Mouse (Mus musculus) neural tube, embryonic 12.5 days (tissue): Measurements from ENCODE around the gene Aim2. TPM values are rescaled to one million over a fixed set of nuclear protein-coding genes. Genes with fewer than 3 reads are reported as not detected.

ENCODE experiments used
- ATAC-seq: fragments of 200-750 bp; cut with Nextera tagmentation; 2 replicates; pipeline ENCODE4 v1.8.0; 2017; ENCODE audit warnings: low read depth, mild to moderate bottlenecking, moderate TSS enrichment, moderate library complexity; ENCODE audit not compliant: low FRiP score
- H3K27ac ChIP-seq: fragments of 300-500 bp; sonication (generic); 2 replicates; pipeline ENCODE4 v1.5.1; 2016
- H3K27me3 ChIP-seq: fragments of 300-500 bp; sonication (generic); replicated peaks from 2 replicates; pipeline ENCODE4 v1.6.1; 2016; ENCODE audit warnings: mild to moderate bottlenecking
- H3K36me3 ChIP-seq: fragments of 300-500 bp; sonication (generic); 2 replicates; pipeline ENCODE4 v1.6.1; 2016; ENCODE audit warnings: mild to moderate bottlenecking
- H3K4me1 ChIP-seq: fragments of 300-500 bp; sonication (generic); 2 replicates; pipeline ENCODE4 v1.6.1; 2016
- H3K4me2 ChIP-seq: fragments of 300-500 bp; sonication (generic); replicated peaks from 2 replicates; pipeline ENCODE4 v1.6.1; 2016; ENCODE audit warnings: mild to moderate bottlenecking
- H3K4me3 ChIP-seq: fragments of 300-500 bp; sonication (generic); 2 replicates; pipeline ENCODE4 v1.5.1; 2016
- H3K9ac ChIP-seq: fragments of 300-500 bp; sonication (generic); 2 replicates; pipeline ENCODE4 v1.6.1; 2016; ENCODE audit warnings: mild to moderate bottlenecking
- H3K9me3 ChIP-seq: fragments of 300-500 bp; sonication (generic); 2 replicates; pipeline ENCODE4 v1.6.1; 2016; ENCODE audit warnings: mild to moderate bottlenecking
- WGBS: fragments of 180-500 bp; shearing (Covaris S2); methylation state at CpG from one replicate; pipeline ENCODE4 v1.1.7; 2016; 5-methylcytosine and 5-hydroxymethylcytosine counted together
- polyA plus RNA-seq: library from polyadenylated mRNA; unstranded; fragments of >200 nt; fragmentation: Nextera tagmentation; extraction: Ambion mirVana; gene quantifications from 2 replicates; pipeline ENCODE4 v1.2.1, GENCODE M21; 2016

The Aim2 gene
- polyA plus RNA-seq, 1 experiment from 2014 or later: 3.8 TPM

DNA sequence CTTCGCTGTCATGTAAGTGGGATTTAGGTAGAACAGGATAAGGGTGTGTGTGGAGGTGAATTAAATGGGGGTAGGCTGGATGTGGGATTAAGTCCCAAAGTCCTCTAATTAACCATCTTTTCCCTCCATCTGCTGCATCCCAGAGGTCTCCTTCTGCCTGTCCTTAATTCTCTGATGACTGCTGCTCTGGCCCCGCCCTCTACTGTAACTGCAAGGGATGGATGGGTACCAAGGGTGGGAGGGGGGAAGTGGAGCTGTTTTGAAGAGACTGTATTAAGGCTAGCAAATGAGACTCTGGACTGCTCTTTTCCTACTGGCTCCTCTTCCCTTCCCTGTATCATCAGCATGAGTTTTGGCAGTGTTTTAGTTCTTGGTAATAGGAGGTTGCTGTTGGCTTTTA is 18.9 kb downstream of the Aim2 start:
- WGBS: 72% methylated on average over 2 of the region's 2 CpGs
- no peaks in the 10 kb centered on the region for H3K9me3 ChIP-seq
- H3K36me3 ChIP-seq: no peaks in the 10 kb centered on the region
- H3K4me1 ChIP-seq: peaks cover 26% of the 10 kb centered on the region
- H3K27ac ChIP-seq: no peak overlapping the region
- no peak for ATAC-seq
- no peak overlapping the region for H3K4me2 ChIP-seq
- no peak overlapping the region for H3K4me3 ChIP-seq
- no peak overlapping the region for H3K9ac ChIP-seq
- no peaks in the 10 kb centered on the region for H3K27me3 ChIP-seq

DNA sequence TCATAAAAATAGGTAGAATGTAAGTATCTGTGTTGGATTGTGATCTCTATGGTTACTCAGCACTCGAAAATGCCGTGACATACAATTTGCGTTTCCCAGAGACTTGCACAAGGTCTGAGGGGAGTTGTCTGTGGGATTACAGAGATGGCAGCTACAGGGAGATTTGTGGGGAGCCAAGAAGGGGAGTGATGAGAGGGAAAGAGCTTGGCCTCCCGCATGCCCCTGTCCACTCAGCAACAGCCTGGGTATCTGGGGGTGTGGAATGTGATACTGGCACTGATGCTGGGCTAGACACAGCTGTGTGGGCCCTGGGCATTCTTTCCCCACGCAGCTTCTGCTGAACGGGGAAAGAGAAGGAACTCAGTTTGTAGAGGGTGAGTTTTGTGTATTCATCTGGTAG is 19.8 kb downstream of the Aim2 start:
- Histone ChIP-seq H3K27me3 (no peaks in the 10 kb centered on the region), H3K9ac (no peak overlapping the region), H3K4me2 (no peak overlapping the region), H3K27ac (no peak overlapping the region), H3K4me3 (no peak overlapping the region), H3K9me3 (no peaks in the 10 kb centered on the region), H3K4me1 (peaks cover 23% of the 10 kb centered on the region), H3K36me3 (no peaks in the 10 kb centered on the region)
- 70% methylated on average over 6 of the region's 6 CpGs for WGBS
- ATAC-seq: no peak

DNA sequence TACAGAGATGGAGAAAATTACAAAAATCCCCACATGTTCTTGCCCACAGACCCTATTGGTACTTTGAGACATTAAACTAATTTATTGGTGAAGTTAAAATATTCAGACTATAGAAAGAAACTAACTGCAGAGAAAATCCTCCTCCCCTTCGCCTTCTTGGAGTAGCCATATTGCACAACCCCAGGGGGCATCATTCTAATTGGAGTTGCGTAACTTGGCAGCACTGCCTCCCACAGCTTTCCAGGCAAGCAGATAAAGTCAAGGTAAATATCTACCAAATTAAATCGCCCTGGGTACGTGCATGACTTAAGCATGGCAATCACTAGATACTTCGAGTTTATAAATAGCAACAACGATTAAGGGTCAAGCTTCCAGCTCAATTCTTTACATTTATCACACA is 20.9 kb downstream of the Aim2 start:
- H3K36me3 ChIP-seq: no peaks in the 10 kb centered on the region
- WGBS: 84% methylated on average over 6 of the region's 6 CpGs
- H3K9me3 ChIP-seq: no peaks in the 10 kb centered on the region

DNA sequence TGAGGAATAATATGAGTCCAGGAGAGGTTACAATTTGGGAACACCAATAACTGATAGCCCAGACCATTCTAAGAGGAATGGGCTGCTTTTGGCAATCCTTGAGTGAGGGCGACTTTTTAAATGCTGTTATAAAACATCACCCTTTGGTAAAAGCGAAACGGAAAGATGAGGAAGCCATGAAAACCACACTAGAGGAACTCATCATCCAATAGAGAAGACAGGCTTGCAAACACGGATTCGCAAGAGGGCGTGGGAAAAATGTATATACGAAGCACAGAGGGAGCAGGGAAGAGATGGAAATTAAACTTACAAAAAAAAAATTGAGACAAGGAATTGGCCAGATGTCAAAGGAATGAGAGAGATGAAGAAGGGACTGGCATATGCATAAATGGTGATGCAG is 23.3 kb downstream of the Aim2 start:
- Histone ChIP-seq H3K4me2 (no peak overlapping the region), H3K36me3 (no peaks in the 10 kb centered on the region), H3K27me3 (no peaks in the 10 kb centered on the region), H3K4me1 (0 out of 2 replicates have a peak, but pooled peaks cover 5% of the 10 kb centered on the region), H3K4me3 (no peak overlapping the region), H3K9me3 (no peaks in the 10 kb centered on the region), H3K27ac (no peak overlapping the region), H3K9ac (no peak overlapping the region)
- WGBS: 89% methylated on average over 7 of the region's 7 CpGs
- ATAC-seq: no peak

More for the DNA sequence above, 20.9 kb downstream of the Aim2 start:
- Histone ChIP-seq H3K27me3 (no peaks in the 10 kb centered on the region), H3K4me1 (peaks cover 12% of the 10 kb centered on the region), H3K27ac (no peak overlapping the region), H3K4me3 (no peak overlapping the region), H3K4me2 (no peak overlapping the region), H3K9ac (no peak overlapping the region)
- no peak for ATAC-seq

DNA sequence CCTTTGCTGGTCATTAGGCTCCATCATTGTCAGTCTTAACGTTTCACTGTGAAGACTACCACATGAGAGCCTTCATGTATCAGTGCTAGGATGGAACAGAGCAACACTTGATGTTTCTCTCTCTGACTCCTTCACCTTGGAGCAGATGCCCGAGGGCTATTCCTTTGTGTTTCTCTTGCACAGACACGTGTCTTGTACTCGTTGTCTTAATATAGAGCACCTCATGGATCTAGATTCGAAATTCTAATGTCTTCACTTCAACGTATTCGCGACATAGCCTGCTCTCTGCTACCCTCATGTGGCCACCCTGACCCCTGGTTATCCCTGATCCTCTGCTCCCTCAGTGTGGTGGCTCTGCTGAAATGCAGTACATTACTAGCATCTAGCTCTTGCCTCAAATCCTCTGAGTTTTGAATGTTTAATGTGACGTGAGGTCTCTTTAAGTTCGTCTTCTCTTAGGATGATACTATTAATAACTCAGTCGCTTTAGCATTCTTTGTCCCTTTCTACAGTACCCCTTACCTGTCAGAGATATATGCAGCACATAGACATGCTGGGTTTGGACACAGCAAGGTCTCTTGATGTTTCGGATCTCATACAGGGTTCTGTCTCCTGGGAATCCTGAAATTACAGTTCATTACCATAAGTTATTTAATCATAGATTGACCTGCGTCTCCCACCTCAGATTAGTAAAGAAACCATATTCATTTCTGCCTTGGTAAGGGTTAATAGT is 26.9 kb downstream of the Aim2 start:
- Histone ChIP-seq H3K9me3 (no peaks in the 10 kb centered on the region), H3K9ac (no peak overlapping the region), H3K27ac (no peak overlapping the region), H3K36me3 (no peaks in the 10 kb centered on the region), H3K4me3 (no peak overlapping the region), H3K27me3 (no peaks in the 10 kb centered on the region), H3K4me2 (no peak overlapping the region), H3K4me1 (no peaks in the 10 kb centered on the region)
- 36% methylated on average over 13 of the region's 13 CpGs for WGBS
- peak; percentile 73 for ATAC-seq

DNA sequence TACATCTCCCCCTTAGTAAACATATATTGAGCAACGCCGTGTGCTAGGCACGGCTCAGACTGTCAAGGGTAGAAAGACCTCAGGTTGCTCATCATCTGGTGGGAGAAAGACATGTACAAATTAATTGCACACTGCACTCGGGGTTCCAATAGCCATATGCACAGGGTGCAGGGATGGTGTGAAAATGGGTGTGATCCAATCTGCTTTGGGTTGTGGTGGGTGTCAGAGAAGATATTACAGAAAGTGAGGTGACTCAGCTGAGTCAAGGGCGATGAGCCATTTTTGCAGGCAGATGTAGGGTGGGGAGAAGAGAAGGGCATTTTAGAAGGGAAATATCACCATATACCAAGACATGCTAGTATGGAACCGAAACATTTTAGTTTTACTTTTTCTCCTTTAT is 30.8 kb downstream of the Aim2 start:
- Histone ChIP-seq H3K4me1 (no peaks in the 10 kb centered on the region), H3K9me3 (no peaks in the 10 kb centered on the region), H3K4me2 (no peak overlapping the region), H3K9ac (no peak overlapping the region), H3K27me3 (no peaks in the 10 kb centered on the region), H3K4me3 (no peak overlapping the region), H3K27ac (no peak overlapping the region), H3K36me3 (no peaks in the 10 kb centered on the region)
- ATAC-seq: no peak
- WGBS: 92% methylated on average over 6 of the region's 6 CpGs

DNA sequence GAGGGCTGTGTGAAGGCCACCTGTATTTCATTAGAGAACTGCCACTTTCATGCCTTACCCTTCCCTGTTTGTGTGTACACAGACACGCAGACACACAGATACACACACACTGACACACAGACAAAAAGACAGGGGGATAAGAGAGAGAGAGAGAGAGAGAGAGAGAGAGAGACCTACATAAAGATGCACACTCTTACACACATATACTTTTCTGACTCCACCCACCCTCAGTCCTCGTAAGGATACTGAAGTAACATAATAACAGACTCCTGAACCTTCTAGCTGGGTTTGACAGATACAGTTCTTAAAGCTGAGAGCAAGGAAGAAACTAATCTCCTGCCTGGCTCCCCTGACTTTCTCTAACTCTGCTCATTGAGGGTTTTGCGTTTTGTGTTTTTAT is 38.8 kb downstream of the Aim2 start:
- H3K4me1 ChIP-seq: 0 out of 2 replicates have a peak, but pooled peaks cover 7% of the 10 kb centered on the region
- peak overlapping the region; percentile 49 for H3K4me2 ChIP-seq
- no peaks in the 10 kb centered on the region for H3K27me3 ChIP-seq
- no peaks in the 10 kb centered on the region for H3K36me3 ChIP-seq
- 17% methylated on average over 3 of the region's 3 CpGs for WGBS
- peak overlapping the region; percentile 22; the same call in 1 of the 2 replicates for H3K9ac ChIP-seq
- ATAC-seq: peak; percentile 46; the same call in 1 of the 2 replicates
- peak overlapping the region; percentile 27 for H3K4me3 ChIP-seq
- H3K9me3 ChIP-seq: no peaks in the 10 kb centered on the region
- peak overlapping the region; percentile 50; the same call in 1 of the 2 replicates for H3K27ac ChIP-seq

DNA sequence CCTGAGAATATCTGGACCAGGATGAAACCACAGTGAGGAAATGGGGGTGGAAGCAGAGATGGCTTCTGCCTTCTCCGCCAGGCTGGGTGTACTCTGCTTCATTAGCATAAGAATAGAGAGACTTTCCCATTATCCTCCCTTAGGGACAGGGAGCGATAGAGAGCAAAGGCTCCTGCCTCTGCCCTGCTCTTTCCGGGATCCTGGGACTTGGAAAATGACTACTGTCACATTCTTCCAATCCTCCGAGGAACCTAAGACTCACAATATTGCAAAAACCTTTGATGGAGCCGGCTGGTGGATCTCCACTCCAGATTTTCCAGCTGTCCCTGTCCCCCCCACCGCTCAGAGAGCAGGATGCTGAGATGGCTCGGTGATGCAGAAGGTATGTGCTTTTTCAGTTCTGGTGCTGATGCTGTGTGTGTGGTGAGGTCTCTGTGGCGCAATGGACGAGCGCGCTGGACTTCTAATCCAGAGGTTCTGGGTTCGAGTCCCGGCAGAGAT is 39.3 kb downstream of the Aim2 start:
- H3K4me1 ChIP-seq: 0 out of 2 replicates have a peak, but pooled peaks cover 7% of the 10 kb centered on the region
- H3K36me3 ChIP-seq: no peaks in the 10 kb centered on the region
- H3K4me2 ChIP-seq: peak overlapping the region; percentile 49
- peak overlapping the region; percentile 50; the same call in 1 of the 2 replicates for H3K27ac ChIP-seq
- ATAC-seq: peak; percentile 96
- H3K9me3 ChIP-seq: no peaks in the 10 kb centered on the region
- WGBS: 3% methylated on average over 13 of the region's 13 CpGs
- no peaks in the 10 kb centered on the region for H3K27me3 ChIP-seq
- H3K9ac ChIP-seq: peak overlapping the region; percentile 22; the same call in 1 of the 2 replicates
- peak overlapping the region; percentile 27 for H3K4me3 ChIP-seq

DNA sequence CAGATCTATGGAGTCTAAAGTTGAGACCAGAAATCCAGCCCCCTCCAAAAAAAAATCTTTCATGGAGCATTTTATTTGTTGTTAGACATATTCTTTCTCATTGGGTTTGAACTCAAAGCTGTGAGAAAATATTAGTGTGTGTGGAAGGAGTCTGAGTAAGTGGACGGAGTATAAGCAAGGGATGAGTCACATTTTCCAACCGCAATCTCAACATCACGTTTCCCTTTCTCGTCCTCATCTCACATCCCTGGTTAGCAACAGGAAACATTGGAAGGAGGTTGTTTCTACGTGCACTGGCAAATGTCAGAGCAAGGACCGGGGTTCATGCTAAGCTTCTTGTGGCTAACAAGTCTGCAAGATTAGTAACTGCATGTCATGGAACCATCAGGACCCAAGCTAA is 41.1 kb downstream of the Aim2 start:
- no peaks in the 10 kb centered on the region for H3K27me3 ChIP-seq
- no peaks in the 10 kb centered on the region for H3K9me3 ChIP-seq
- H3K4me2 ChIP-seq: no peak overlapping the region
- H3K9ac ChIP-seq: no peak overlapping the region
- no peaks in the 10 kb centered on the region for H3K36me3 ChIP-seq
- WGBS: 94% methylated on average over 6 of the region's 6 CpGs
- H3K4me1 ChIP-seq: 0 out of 2 replicates have a peak, but pooled peaks cover 7% of the 10 kb centered on the region
- no peak for ATAC-seq
- H3K27ac ChIP-seq: no peak overlapping the region
- H3K4me3 ChIP-seq: no peak overlapping the region

DNA sequence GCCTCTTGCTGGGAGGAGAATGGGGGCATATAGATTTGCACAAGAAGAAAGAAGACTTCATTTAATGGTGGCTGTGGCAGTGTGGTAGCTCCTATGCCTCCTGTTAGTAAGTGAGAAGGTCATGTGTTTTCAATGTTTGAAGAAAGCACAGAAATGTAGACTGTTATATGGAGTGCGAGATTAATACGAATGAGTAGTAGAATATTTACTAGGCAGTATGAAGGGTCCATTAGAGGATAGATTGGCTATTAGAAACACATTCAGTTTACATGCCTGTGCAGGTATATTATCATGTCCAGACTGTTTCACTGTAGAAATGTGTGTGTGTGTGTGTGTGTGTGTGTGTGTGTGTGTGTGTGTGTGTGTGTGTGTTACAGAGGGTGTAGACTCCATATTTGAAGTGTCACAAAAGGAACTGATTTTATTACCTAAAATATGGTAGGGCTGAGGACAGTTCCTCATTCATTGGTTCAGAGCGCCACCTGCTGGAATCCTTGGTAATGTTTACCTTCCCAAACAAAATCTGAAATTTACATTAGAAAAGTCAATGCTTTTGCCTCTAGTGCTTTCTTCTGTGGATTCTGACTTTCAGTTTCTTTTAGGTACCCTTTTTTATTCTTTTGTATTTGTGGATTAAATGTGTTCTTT is 47.8 kb downstream of the Aim2 start:
- Histone ChIP-seq H3K36me3 (no peaks in the 10 kb centered on the region), H3K4me3 (no peak overlapping the region), H3K9me3 (no peaks in the 10 kb centered on the region), H3K4me1 (no peaks in the 10 kb centered on the region), H3K9ac (no peak overlapping the region), H3K4me2 (no peak overlapping the region), H3K27me3 (no peaks in the 10 kb centered on the region), H3K27ac (no peak overlapping the region)
- peak; percentile 69 for ATAC-seq
- WGBS: 33% methylated on average over 3 of the region's 3 CpGs

DNA sequence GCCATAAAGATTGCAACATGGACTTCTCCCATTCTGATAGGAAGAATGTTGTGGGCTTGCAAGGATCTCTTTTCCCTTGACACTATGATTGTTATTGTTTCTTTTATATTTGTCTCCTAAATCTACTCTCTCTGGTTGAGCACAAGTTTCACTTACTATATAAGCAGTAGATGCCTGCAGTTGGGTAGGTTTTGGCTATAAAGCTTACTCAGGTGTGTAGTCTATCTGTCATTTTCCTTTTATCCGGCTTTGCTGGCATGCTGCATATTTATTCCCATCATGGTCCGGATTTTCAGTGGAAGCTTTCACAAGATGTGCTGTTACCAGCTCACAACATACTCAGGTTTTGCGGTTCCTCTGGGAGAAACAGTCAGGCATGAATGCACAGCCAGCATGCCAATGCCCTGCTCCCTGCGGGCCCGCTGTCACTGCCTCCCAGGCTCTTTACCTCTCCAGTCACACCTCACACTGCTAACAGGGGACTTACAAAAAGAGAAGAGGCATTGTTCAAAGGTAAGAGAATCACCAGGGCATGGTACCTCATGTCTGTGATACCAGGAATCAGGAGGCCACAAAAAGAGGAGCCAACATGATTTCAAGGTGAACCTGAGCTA is 54.1 kb downstream of the Aim2 start:
- Histone ChIP-seq H3K27ac (no peak overlapping the region), H3K27me3 (no peaks in the 10 kb centered on the region), H3K9me3 (no peaks in the 10 kb centered on the region), H3K4me1 (no peaks in the 10 kb centered on the region), H3K4me3 (no peak overlapping the region), H3K36me3 (no peaks in the 10 kb centered on the region), H3K9ac (no peak overlapping the region), H3K4me2 (no peak overlapping the region)
- ATAC-seq: peak; percentile 48; the same call in 1 of the 2 replicates
- 81% methylated on average over 5 of the region's 5 CpGs for WGBS

DNA sequence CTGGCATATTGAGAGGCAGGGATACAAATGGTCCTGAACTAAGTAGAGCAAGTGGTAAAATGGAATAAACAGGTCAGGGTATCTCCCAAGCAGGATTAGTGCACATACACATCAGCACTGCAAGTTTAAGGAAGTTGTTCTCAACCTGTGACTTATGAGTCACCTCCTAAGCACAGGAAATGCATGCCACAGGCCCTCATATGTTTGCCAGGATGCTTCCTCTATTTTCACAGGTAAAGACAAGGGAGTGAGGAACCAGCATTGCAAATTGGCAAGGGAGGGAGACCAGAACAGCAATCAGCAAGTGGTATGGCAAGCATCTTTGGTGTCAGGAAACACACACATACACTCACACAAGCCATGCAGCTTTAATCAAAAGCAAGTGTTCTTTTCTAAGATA is 58.4 kb downstream of the Aim2 start:
- Histone ChIP-seq H3K27ac (no peak overlapping the region), H3K27me3 (no peaks in the 10 kb centered on the region), H3K9ac (no peak overlapping the region), H3K4me3 (no peak overlapping the region), H3K4me2 (no peak overlapping the region), H3K9me3 (no peaks in the 10 kb centered on the region), H3K4me1 (no peaks in the 10 kb centered on the region), H3K36me3 (no peaks in the 10 kb centered on the region)
- ATAC-seq: no peak
